Mouse (Mus musculus) liver, embryonic 15.5 days (tissue): ENCODE measurements around the gene Cfap206. TPM values are rescaled to one million over a fixed set of nuclear protein-coding genes. Genes with fewer than 3 reads are reported as not detected.
A peak's percentile ranks its signal among the peaks of the same experiment; 100 is the strongest.

Experiments used
- ATAC-seq: fragments of 200-750 bp; cut with Nextera tagmentation; 2 replicates; pipeline ENCODE4 v1.8.0; 2017; ENCODE audit warnings: moderate number of reproducible peaks, mild to moderate bottlenecking, moderate library complexity; ENCODE audit not compliant: insufficient read depth
- H3K27ac ChIP-seq: fragments of 300-500 bp; sonication (generic); replicated peaks from 2 replicates; pipeline ENCODE4 v1.5.1; 2015; ENCODE audit warnings: mild to moderate bottlenecking, inconsistent platforms
- H3K27me3 ChIP-seq: fragments of 300-500 bp; sonication (generic); 2 replicates; pipeline ENCODE4 v1.6.1; 2015; ENCODE audit warnings: mild to moderate bottlenecking, inconsistent platforms
- H3K36me3 ChIP-seq: fragments of 300-500 bp; sonication (generic); replicated peaks from 2 replicates; pipeline ENCODE4 v1.6.1; 2015; ENCODE audit warnings: moderate library complexity, mild to moderate bottlenecking, inconsistent platforms
- H3K4me1 ChIP-seq: fragments of 300-500 bp; sonication (generic); replicated peaks from 2 replicates; pipeline ENCODE4 v1.6.1; 2015; ENCODE audit warnings: inconsistent platforms
- H3K4me2 ChIP-seq: fragments of 300-500 bp; sonication (generic); 2 replicates; pipeline ENCODE4 v1.6.1; 2015; ENCODE audit warnings: moderate library complexity, mild to moderate bottlenecking, inconsistent platforms
- H3K4me3 ChIP-seq: fragments of 300-500 bp; sonication (generic); replicated peaks from 2 replicates; pipeline ENCODE4 v1.5.1; 2015; ENCODE audit warnings: mild to moderate bottlenecking, inconsistent platforms
- H3K9ac ChIP-seq: fragments of 300-500 bp; sonication (generic); 2 replicates; pipeline ENCODE4 v1.6.1; 2015; ENCODE audit warnings: moderate library complexity, mild to moderate bottlenecking, inconsistent platforms
- H3K9me3 ChIP-seq: fragments of 300-500 bp; sonication (generic); replicated peaks from 2 replicates; pipeline ENCODE4 v1.6.1; 2016; ENCODE audit warnings: inconsistent platforms
- WGBS: fragments of 180-500 bp; shearing (Covaris S2); methylation state at CpG from one replicate; pipeline ENCODE4 v1.1.7; 2015; ENCODE audit warnings: mixed read lengths; ENCODE audit not compliant: insufficient replicate concordance; 5-methylcytosine and 5-hydroxymethylcytosine counted together
- polyA plus RNA-seq: library from polyadenylated mRNA; unstranded; fragments of >200 nt; fragmentation: Nextera tagmentation; extraction: Ambion mirVana; gene quantifications from 2 replicates; pipeline ENCODE4 v1.2.1, GENCODE M21; 2015

Cfap206 gene
- polyA plus RNA-seq, 1 experiment from 2014 or later = not detected

DNA sequence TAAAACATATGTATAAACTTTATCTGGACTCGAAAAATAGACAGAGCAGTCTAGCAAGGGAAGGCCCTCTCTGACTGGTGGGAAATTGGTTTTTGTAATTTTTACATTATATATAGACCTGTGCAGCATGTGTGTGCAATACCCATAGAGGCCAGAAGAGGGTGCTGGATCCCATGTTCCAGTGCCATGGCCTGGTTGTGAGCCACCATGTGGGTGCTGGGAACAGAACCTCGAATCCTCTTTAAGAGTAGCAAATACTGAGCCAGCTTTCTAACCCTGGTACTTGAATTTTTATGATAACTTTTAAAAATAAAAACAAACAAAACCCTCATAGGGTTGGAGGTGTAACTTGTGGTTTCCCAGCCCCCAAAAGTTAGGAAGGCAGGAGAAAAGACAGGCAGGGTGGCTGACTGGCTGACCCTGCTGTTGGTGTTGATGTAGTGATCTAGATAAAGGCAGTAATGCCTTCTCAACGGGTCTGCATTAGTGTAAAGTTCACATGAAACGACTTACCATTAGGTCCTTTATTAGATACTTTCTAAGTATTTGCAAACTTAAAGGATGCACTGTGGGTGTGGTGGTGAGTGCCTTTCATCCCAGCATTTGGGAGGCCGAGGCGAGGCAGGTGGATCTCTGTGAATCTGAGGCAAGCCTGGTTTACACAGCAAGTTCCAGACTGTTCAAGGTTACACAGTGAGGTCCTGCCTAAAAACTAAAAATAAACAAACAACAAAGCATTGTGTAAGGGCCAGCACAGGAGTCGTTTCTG, 9.7 kb downstream of the Cfap206 start:
- no peak overlapping the region for H3K4me2 ChIP-seq
- ATAC-seq = no peak
- no peaks in the 10 kb centered on the region for H3K4me1 ChIP-seq
- H3K9me3 ChIP-seq = 0 out of 2 replicates have a peak, but pooled peaks cover 9% of the 10 kb centered on the region
- WGBS = 63% methylated on average over 7 of the region's 7 CpGs
- H3K27me3 ChIP-seq = no peaks in the 10 kb centered on the region
- no peak overlapping the region for H3K9ac ChIP-seq
- no peaks in the 10 kb centered on the region for H3K36me3 ChIP-seq
- H3K27ac ChIP-seq = no peak overlapping the region
- H3K4me3 ChIP-seq = no peak overlapping the region

DNA sequence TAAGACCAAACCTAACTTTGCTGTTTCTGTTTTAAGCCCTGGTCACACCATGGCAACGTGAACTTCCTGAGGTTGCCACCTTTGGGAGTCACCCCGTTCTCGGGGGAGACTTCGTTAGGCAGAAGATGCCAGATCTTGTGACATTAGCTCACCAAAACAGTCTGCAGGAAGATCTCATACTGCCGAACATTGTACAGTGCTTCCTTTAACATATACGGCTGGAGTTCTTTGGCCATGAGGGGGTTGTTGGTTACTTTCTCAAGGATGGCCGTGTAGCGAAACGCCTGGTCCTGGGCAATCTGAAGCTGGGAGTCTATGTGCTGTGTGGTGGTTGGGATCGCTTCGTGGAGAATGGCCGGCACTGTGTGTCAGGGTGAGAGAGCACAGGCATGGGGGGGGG, 10.6 kb downstream of the Cfap206 start:
- no peak for ATAC-seq
- Histone ChIP-seq H3K4me3 (no peak overlapping the region), H3K9ac (no peak overlapping the region), H3K9me3 (0 out of 2 replicates have a peak, but pooled peaks cover 9% of the 10 kb centered on the region), H3K27ac (no peak overlapping the region), H3K4me2 (no peak overlapping the region), H3K27me3 (no peaks in the 10 kb centered on the region), H3K36me3 (no peaks in the 10 kb centered on the region), H3K4me1 (no peaks in the 10 kb centered on the region)
- WGBS = 86% methylated on average over 12 of the region's 12 CpGs

DNA sequence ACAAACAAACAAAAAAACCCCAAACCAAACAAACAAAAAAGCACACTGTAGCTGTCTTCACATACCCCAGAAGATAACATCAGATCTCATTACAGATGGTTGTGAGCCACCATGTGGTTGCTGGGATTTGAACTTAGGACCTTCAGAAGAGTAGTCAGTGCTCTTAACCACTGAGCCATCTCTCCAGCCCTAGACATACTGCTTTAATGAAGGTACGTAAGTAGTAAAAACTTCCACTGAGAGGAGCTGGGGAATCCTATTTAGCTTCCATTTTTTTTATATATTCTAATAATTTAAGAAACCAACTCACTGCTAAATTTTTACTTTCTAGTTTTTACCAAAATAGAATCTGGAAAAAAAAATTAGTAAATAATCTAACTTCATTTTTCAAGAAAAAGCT, 14.9 kb downstream of the Cfap206 start:
- no peaks in the 10 kb centered on the region for H3K36me3 ChIP-seq
- H3K4me2 ChIP-seq = no peak overlapping the region
- ATAC-seq = no peak
- H3K9ac ChIP-seq = no peak overlapping the region
- H3K4me1 ChIP-seq = no peaks in the 10 kb centered on the region
- no peak overlapping the region for H3K4me3 ChIP-seq
- WGBS = 65% methylated on average over 1 of the region's 1 CpGs
- no peak overlapping the region for H3K27ac ChIP-seq
- H3K27me3 ChIP-seq = no peaks in the 10 kb centered on the region
- 0 out of 2 replicates have a peak, but pooled peaks cover 6% of the 10 kb centered on the region for H3K9me3 ChIP-seq

DNA sequence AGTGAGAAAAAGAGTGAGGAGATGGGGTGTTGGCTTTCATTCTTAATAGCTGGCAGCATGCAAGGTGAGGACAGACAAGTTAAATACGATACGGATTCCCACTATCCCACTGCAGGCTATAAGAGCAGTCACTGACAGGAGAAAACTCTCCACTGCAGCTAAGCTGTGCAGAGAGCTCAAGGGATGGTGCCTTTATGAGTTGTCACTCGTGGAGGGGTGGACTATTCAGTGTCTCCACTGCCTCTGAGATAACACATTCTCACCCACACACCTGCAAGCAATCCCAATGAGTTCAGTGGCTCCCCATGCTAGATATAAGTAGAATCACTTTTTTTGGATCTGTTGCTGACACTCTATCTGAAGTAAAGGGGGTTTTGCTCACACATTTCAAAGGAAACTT, 21.9 kb downstream of the Cfap206 start:
- no peak overlapping the region for H3K4me2 ChIP-seq
- no peak overlapping the region for H3K4me3 ChIP-seq
- no peak for ATAC-seq
- WGBS = 69% methylated on average over 3 of the region's 3 CpGs
- no peaks in the 10 kb centered on the region for H3K27me3 ChIP-seq
- no peak overlapping the region for H3K9ac ChIP-seq
- no peaks in the 10 kb centered on the region for H3K36me3 ChIP-seq
- H3K27ac ChIP-seq = no peak overlapping the region
- no peaks in the 10 kb centered on the region for H3K9me3 ChIP-seq
- no peaks in the 10 kb centered on the region for H3K4me1 ChIP-seq

DNA sequence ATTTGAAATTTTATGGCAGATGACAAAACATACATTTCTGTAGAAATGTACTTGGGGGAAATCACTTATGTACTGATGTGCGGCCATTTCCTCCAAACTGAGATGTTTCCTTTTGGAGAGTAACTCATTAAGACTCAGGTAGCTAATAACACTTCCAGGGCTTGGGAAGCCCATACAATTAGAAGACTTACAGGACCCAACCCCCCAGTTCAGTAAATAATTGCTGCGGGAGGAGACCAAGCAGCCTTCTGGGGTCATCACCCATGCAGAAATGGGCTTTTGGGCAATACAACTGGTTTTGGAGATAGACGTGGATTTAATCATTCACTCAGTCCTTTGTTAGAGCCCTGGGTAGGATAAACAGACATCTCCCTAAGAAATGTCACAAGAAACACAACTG, 22.8 kb downstream of the Cfap206 start:
- ATAC-seq = no peak
- Histone ChIP-seq H3K4me1 (no peaks in the 10 kb centered on the region), H3K9ac (no peak overlapping the region), H3K27ac (no peak overlapping the region), H3K36me3 (no peaks in the 10 kb centered on the region), H3K4me3 (no peak overlapping the region), H3K4me2 (no peak overlapping the region), H3K9me3 (no peaks in the 10 kb centered on the region), H3K27me3 (no peaks in the 10 kb centered on the region)
- WGBS = 53% methylated on average over 3 of the region's 3 CpGs

DNA sequence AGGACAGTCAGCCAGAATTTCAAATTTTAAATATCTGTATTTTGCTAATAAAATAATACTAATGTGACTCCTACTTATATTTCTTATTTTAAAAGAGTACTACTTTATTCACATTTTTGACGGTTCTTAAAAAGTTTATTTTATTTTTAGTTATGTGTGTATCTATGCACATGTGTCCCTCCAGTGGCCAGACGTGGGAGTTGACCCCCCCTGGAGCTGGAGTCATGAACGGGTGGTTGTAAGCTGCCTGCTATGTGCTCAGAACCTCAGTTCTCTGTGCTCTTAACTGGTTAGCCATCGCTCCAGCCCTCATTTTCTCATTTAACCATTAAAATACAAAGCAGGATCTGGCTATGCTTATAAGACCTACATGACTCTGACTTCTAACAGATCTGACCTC, 27.0 kb downstream of the Cfap206 start:
- H3K27me3 ChIP-seq = no peaks in the 10 kb centered on the region
- no peak overlapping the region for H3K27ac ChIP-seq
- no peaks in the 10 kb centered on the region for H3K36me3 ChIP-seq
- H3K4me3 ChIP-seq = no peak overlapping the region
- no peaks in the 10 kb centered on the region for H3K9me3 ChIP-seq
- no peak overlapping the region for H3K4me2 ChIP-seq
- 54% methylated on average over 4 of the region's 4 CpGs for WGBS
- ATAC-seq = no peak
- no peak overlapping the region for H3K9ac ChIP-seq
- no peaks in the 10 kb centered on the region for H3K4me1 ChIP-seq

DNA sequence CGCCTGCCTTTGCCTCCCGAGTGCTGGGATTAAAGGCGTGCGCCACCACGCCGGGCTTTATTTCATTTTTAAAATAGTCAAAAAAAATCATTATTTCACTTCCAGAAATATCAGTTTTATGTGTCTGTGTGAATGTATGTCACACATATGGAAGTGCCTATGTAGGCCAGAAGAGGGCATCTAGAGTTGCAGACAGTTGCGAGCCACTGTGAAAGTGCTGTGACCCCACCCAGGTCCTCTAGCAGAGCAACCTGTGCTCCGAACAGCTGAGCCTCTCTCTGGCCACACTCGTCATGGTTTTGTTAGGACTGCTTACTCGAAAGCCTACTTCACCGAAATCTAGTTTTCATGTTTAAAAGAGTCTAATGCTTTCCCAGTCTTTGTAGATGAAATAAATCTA, 27.8 kb downstream of the Cfap206 start:
- no peaks in the 10 kb centered on the region for H3K27me3 ChIP-seq
- H3K27ac ChIP-seq = no peak overlapping the region
- no peaks in the 10 kb centered on the region for H3K4me1 ChIP-seq
- 89% methylated on average over 11 of the region's 11 CpGs for WGBS
- ATAC-seq = no peak
- H3K9me3 ChIP-seq = no peaks in the 10 kb centered on the region
- no peak overlapping the region for H3K4me2 ChIP-seq
- no peak overlapping the region for H3K9ac ChIP-seq
- no peaks in the 10 kb centered on the region for H3K36me3 ChIP-seq
- no peak overlapping the region for H3K4me3 ChIP-seq

DNA sequence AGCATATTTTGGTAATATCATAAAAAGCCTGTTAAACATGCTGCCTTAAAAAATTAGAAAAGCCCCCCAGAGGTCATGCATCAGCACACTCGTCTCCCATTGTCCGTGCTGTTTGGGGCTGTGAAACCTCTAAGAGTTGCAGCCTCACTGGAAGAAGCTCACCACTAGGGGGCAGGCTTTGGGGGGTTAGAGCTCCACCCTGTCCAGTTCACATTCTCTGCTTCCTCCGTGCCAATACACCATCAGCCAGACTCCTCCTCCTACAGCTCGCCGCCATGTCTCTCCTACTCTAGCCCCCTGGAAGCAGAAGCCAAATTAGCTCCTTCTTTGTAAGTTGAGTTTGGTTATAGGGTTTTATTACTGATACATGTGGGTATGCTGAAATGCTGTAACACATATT, 28.5 kb downstream of the Cfap206 start:
- Histone ChIP-seq H3K27ac (no peak overlapping the region), H3K9me3 (no peaks in the 10 kb centered on the region), H3K9ac (no peak overlapping the region), H3K36me3 (no peaks in the 10 kb centered on the region), H3K4me2 (no peak overlapping the region), H3K4me1 (no peaks in the 10 kb centered on the region), H3K27me3 (no peaks in the 10 kb centered on the region), H3K4me3 (no peak overlapping the region)
- no peak for ATAC-seq
- 39% methylated on average over 5 of the region's 5 CpGs for whole genome bisulfite sequencing

DNA sequence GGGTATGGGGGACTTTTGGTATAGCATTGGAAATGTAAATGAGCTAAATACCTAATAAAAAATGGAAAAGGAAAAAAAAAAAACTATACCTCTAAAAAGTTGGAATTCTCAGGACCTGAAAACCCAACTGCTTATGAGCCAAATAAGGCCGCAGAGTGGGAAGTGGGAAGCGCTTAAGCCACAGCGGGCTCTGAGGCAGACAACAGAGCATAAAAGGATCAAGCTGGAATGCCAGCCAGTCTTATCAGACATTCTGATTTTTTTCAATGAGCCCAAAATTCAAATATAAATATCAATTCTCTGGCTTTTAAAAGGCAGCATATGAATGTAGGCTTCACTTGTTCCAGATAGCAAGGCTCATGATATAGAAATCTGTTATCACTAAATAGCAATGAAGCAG, 42.0 kb downstream of the Cfap206 start:
- Histone ChIP-seq H3K4me2 (peak overlapping the region; percentile 82), H3K4me3 (no peak overlapping the region), H3K36me3 (0 out of 2 replicates have a peak, but pooled peaks cover 3% of the 10 kb centered on the region), H3K27ac (no peak overlapping the region), H3K4me1 (peaks cover 17% of the 10 kb centered on the region), H3K27me3 (no peaks in the 10 kb centered on the region), H3K9me3 (no peaks in the 10 kb centered on the region), H3K9ac (no peak overlapping the region)
- 61% methylated on average over 3 of the region's 3 CpGs for WGBS
- ATAC-seq = no peak

DNA sequence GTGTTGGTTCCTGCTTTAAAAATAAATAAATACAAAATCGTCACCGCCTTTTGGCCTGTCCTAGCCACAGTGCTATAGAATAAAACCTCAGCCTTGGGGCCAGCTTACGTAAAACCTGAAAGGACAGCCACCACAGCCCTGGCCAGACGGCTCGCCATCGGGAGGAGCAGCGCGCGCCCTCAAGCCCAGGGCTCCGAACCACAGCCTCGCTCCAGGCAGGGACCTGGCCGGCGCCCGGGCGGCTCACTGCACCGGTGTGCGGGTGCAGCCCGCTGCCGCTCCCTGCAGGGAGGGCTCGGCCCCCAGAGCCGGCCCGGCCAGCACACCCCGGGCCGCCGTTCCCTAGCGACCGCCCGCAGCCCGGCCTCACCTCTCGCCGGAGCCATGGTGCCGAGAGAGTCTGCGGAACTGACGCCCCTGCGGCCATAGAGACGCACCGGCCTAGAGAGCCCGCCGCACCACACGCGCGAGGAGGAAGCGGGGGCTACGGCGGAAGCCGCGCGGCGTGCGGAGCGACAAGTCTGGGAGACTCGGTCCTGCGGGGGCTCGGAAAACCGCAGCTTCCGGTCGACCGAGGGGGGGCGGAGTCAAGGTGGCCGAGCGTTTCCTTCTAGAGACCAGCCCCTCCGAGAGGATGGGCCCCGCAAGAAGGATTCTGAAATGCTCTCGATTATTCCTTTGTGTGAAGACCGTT, 43.0 kb downstream of the Cfap206 start, which contains the start of gene Slc35a1:
TSS of gene Slc35a1 (minus strand) at position 565 of the 694 bp plus-strand sequence.
- ATAC-seq = peak; percentile 94
- Histone ChIP-seq H3K27me3 (no peaks in the 10 kb centered on the region), H3K4me1 (peaks cover 17% of the 10 kb centered on the region), H3K27ac (peak within 1 kb of the TSS; percentile 88), H3K4me3 (peak within 1 kb of the TSS; percentile 83), H3K9ac (peak within 1 kb of the TSS; percentile 83), H3K4me2 (peak within 1 kb of the TSS; percentile 82), H3K36me3 (peaks cover 5% of the 10 kb centered on the region), H3K9me3 (no peaks in the 10 kb centered on the region)
- WGBS = 0% methylated on average over 65 of the region's 65 CpGs

DNA sequence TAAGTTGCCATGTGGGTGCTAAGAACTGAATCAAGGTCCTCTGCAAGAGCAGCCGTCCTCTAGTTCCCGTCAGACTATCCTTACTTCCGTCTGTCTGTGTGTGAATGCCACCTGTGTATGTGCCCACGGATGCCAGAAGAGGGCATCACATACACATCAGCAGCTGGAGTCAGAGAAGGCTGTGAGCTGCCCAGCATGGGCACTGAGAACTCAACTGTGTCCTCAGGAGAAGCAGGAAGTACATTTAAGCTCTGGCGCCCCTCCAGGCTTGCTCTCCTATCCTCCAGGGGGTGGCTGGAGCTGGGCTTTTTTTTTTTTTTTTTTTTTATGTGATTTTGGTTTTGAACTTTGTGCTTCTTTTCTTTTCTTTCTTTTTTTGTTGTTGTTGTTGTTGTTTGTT, 49.5 kb downstream of the Cfap206 start:
- H3K9me3 ChIP-seq = no peaks in the 10 kb centered on the region
- ATAC-seq = no peak

More for the DNA sequence above, 49.5 kb downstream of the Cfap206 start:
- no peak overlapping the region for H3K9ac ChIP-seq
- H3K4me1 ChIP-seq = peaks cover 4% of the 10 kb centered on the region
- no peak overlapping the region for H3K4me2 ChIP-seq
- H3K4me3 ChIP-seq = no peak overlapping the region
- whole genome bisulfite sequencing = 78% methylated on average over 5 of the region's 5 CpGs
- no peaks in the 10 kb centered on the region for H3K27me3 ChIP-seq
- H3K27ac ChIP-seq = no peak overlapping the region
- H3K36me3 ChIP-seq = peaks cover 12% of the 10 kb centered on the region
